Mouse (Mus musculus) thymus, postnatal 10 days (tissue): ENCODE results near the gene Unc5a.

Source experiments
- DNase-seq, 2 experiments: peaks; one replicate each; pipeline ENCODE4 v3.0.0; 2021; ENCODE audit warnings: low spot score in 2 of 2

Unc5a gene

DNA sequence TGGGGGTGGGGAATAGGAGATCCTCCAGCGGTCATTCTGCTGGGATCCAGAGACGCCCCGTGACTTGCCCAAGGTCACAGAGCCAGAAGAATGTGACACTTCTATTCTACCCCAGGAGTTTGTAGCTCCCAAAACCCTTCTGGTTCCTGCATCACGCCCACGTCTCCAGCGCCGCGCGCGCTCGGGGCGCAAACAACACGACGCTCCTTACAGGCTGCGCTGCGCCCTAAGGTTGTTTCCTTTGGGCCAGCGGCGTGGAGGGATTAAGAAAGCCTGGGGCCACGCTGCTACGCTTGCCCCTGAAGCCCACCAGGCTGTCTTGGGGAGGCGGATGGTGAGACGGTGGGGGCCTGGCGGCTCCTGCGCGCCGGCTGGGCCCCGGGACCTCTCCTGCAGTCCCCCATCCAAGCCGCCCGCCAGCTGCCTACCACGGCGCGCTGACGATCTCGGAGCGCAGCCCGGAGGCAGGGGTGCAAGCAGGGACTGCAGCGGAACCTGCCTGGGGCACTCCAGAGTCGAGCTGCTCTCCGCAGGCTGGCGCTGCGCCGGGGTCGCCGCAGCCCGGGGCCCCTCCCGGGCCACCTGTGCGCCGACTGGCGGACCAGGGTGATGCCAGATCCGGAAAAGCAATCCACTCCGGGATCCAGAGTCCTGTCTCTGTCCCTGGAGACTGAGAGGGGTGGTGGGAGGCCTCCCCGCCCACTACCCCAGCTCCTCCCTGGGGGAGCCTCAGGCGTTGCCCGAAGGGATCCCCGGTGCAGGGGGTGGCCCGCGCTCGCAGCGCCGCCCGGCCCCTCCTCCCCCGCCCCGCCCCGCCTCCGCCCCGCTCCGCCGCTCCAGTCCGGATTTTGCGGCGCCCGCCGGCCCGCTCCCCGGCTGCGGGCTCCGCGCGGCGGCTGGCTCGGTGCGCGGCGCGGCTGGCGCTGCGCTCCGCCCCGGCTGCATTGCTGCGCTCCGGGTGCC lies at the start of gene Unc5a:
Gene Unc5a (plus strand): TSS at position 881 of the 963 bp plus-strand sequence.
- DNase-seq = peak; percentile 6 to 29

DNA sequence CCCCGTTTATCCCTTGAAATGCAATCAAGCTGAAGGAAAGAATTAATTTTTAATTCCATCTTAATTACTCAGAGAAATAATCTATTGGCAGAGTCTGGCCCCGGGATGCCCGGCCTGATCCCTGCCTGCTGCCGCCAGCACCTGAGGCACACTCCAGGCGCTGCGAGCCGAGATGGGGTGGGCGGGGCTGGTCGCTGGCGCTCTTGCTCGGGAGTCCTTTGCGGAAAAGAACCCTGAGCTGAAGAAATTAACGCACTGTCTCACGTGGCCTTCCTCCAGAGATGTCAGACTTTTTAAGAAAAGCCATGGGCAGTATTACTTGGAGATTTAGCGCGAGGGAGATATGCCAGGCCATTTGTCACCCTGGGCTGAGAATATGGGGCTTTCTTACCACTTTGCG lies 37.2 kb upstream of the Unc5a start:
- no peak for DNase-seq

DNA sequence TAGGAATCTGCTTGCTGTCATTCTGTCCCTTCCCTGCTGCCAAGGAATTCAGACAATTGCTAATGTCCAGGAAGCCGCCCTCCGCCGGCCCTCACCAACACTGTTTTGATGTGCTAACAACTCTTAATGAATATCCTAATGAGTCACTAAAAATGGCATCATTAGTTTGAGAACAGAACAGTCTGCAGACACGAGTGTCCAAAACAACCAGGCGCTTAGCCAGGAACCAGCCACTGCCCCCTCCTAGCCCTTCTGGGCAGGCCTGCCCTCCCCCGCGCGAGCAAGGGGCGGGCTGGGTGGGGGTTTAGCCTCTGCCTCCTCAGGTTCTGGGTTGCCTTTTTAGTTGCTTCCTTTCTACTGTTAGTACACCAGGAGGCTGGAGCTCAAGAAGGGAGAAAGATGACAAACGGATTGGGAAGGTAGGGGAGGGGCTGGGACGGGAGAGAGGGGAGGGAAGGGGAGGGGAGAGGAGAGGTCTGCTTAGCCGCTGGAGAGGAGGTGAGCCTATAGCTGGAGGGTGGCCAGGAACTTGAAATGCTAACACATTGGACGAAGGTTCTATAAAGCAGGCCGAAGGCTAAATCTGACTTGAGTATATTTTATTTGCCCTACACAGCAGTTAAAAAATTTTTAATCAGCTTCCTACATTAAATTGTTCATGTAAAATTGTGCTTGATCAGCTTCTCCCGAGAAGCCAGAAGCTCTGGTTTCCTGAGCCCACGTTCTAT lies 36.2 kb upstream of the Unc5a start:
- DNase-seq = no peak

DNA sequence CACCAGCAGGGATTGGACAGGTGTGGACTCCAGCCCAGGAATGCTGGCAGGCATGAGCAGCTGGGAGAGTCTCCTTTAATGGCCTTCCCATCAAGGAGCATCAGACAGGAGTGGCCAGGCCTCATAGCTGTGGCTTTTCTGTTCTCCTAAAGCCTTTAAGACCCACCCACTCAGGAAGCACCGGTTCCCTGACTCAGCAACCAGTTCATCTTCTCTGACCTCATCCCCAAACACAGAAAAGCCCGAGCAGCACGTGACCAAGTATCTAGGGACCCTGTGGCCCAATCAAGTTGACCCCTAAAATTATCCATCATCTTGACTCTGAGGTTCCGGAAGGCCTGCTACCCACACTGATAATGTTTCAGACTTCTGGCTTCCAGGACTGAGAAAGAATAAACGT lies 32.6 kb upstream of the Unc5a start:
- DNase-seq = no peak

DNA sequence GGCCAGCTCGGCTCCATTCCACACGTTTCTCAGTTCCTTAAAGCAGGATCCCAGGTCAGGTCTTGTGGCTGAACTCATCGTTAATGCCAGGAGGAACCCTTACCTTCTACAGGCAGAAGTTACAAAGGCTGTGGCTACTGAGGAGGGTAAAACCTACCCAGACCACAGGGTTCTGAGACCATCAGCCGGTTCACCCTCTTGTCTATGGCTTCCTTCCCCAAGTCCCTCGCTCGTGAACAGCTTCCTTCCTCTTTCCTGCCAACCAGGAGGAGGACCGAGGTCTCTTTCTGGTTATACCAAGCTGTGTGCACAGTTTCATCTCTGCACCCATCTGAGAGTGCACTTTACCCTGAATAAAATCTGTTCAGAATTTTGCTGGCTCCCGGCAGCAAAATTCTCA lies 30.3 kb upstream of the Unc5a start:
- DNase-seq = no peak

DNA sequence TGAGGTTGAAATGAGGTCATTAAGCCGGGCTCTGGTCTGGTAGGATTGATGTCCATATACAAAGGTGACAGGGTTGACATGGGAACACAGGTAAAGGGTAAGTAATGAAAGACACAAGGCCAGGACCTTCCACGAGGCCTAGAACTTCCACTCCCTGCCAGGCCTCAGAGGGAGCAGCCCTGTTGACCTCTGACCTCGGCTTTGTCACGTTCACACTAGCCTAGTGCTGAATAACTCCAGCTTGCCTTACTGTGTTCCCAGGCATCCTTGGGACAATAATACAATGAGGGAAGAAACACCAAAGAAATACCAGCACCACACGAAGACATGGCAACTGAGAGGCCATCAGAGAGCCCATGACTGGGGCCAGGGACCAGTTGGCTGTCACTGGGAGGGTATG lies 29.5 kb upstream of the Unc5a start:
- DNase-seq = no peak

DNA sequence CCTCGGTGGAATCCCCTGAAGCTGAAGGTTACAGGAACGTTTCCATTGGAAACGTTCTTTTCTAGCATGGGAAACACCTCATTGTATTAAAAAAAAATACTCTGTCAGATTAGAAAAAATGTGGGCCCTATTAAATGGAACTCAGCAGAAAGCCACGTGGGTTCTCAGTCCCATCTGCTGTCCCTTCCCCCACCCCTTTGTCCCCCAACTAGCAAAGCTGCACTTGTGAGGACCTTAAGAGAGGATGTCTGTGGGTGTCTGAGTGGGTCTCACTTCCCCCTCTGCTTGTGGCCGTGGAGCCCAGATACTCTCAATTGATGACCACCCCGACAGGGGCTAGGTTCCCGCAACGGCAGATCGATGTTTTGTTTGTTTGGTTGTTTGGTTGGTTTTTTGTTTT lies 27.5 kb upstream of the Unc5a start:
- DNase-seq = no peak

DNA sequence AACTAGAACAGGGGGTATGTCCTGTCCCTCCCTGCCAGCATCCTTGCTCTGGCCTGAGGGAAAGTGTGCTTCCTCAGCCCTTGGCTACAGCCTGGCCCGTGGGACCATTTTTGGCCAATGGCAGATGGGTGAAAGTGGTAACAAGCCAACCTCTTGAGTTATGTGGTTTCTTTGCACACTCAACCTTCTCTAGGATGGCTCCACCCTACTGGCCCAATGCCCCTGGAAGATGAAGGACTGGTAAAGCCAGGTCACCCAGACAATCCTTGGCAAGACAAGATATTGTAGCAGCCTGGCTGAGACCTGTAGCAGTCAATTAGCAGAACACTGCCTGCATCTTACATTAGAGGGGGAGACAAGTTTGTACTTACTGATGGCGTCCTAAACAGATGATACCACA lies 25.5 kb upstream of the Unc5a start:
- no peak for DNase-seq

DNA sequence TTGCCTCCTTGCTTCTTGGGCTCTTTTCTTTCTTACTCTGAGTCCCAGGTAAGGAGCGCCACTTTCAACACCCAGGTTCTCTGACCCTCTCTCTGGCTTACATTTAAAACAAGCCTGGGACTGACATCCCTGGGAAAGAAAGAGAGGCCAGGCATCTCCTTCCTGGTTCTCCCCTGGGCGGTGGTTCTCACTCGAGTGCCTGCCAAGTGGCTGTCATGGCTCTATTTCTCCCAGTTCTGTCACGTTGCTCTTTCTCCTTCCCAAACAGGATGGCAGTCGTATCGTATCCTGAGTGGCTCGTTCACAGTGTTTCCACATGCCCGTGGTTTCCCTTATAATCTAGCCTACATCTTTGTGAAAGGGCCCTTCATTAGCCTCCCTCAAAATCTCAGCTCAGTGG lies 23.7 kb upstream of the Unc5a start:
- no peak for DNase-seq

DNA sequence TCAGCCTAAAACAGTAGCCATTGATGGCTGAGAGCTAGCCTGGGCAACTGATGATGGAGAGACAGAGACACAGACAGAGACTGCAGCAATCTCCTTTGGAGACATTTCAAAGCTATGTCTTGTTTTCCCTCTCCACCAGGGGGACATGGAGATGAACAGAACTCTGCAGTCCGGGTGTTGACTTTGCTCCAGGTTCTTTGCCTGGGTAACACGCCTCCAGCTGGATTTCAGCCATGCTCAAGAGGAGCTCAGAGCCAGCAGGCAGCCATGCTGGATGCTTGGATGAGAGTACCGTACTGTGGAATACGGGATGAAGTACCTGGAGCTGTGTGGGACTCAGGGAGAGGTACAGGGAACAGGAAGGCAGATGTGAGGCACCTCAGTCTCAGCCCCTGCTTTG lies 22.6 kb upstream of the Unc5a start:
- no peak for DNase-seq

DNA sequence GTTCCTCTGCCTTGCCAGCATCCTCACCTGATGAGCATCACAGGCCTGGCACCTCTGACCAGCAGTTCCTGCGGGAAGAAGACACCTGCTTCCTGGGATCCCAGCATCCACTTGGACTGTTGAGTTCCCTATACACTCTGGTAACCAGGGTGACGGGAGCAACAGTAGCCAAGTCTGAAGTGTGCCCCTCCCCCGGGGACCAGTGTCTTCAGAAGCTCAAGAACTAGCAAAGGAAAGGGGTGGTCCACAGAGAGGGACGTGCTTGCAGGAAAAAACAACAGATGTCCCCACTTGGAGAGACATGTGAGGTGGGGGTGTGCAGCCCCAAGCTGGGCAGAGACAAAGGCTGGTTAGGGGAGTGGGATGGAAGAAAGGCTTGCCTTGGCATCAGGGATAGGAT lies 19.1 kb upstream of the Unc5a start:
- DNase-seq = no peak

DNA sequence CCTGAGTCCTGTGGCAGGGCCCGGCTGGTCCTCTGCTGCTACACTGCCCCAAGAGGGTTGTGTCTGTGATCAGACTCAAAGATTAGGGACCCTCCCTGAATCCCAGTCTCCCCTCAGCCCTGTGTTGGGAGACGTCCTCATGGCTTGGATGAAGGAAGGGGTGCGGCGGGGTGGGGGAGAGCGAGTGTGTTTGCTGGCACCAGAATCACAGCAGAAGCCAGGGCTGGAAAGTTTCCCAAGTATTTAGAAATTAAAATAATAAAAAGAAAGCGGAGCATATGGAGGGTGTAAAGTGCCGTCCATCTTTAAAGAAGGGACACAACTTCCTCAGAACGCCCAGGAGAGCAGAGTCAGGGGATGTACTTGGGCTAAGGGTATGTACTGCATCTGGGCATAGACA lies 14.3 kb upstream of the Unc5a start:
- no peak for DNase-seq

DNA sequence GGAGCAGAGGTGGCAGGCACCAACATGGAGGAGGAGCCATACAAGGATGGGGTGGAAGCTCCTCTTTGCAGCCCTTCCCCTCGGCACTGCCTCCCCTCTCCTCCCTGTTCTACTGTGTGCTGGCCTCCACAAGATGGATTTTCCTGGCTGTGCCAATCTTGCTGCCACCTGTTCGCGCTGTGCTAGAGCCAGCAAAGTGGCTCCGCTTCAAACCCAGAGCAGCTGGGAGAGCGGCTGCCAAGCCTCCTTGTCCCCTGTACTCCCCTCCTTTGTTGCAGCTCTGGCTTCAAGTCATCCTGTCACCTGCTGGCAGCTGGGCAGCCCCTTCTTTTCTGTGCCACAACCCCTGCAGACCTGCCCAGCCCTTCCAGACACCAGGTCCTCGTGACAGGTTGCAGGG lies 13.0 kb upstream of the Unc5a start:
- DNase-seq = no peak

DNA sequence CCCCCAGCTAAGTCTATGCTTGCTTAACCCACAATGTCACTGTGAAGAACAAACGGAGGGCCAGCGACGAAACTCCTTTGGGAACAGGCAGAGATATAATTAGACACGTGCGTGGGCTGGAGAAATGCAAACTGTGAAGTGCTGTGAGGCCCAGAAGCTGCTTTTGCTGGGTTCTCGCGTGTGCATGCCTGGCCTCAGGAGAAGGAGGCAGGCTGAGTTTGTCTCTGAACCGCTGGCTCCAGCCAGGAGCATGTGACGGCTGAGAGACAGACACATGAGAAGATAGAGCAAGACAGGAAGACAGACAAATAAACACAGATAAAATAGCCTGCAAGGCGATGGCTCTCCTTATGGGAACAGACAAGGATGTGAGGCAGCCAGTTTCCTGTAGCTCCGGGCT lies 11.3 kb upstream of the Unc5a start:
- DNase-seq = no peak

DNA sequence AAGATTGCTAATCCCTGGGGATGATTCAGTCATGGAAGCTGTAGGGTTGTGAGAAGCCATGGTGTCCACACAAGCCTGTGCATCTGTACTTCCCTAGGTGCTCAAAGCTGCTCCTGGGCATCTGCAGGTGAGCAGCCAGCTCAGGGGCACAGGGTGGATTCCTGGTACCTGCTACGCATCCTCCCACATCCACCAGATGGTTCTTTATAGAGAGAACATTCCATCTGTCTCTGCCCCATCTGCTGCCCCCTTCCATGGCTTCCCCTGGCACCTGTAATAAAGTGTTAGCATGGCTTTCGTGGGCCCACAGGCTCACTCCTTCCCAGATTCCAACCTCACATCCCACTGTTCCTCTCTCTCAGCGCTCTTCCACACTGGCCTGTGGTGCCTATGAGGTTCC lies 10.7 kb upstream of the Unc5a start:
- no peak for DNase-seq

DNA sequence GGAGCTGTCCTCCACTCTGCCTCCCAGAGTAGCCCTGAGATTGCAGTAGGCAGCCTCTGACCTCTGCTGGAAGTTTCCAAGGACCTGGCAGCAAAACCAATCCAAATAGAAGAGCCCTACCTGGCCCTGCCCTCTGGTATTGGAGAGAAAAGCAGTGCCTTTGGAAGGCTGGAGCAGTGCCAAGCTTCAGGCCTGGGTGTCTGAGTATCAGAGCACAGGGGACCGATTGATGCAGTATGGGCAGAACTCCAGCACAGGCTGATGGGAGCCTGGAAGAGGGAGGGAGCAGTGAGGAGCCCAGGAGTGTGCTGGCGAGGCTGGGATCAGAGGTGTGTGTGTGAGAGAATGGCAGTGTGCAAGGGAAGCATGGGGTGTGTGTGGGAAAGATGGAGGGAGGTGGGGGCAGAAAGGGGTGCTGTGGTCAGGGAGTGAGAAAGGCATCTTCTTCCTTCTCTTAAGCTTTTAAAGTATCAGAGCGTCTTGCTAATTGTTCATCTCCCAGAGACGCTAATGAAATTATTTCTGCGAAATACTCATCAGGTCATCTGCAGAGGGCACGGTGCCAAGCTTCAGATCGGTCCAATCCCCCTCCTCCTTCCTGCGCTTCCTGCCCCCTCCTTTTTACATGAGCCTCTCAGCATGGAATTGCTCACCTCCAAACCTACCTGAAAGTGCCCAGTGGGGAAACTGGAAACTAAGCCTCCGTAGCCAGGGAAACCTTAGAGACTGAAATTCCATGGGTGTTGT lies 4.6 kb upstream of the Unc5a start:
- DNase-seq = no peak

DNA sequence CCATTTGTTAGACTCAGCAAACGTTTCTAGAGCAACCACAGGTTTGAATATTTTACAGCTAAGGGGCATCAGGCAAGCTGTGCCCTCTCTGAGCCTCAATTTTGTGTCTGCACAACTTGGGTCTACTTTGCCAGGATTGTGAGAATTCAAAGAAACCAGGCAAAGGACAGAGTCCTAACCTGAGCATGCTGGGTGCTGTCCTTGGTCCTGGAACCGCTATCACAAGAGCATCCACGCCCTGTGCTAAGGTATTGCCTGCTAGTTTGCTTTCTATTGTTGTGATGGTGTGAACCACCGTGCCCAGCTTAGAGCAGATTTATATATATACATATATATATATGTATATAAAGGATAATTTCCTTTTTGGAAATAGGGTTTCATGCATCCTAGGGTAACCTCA lies 3.9 kb upstream of the Unc5a start:
- peak in 1 of 2 experiments; percentile 18 for DNase-seq

DNA sequence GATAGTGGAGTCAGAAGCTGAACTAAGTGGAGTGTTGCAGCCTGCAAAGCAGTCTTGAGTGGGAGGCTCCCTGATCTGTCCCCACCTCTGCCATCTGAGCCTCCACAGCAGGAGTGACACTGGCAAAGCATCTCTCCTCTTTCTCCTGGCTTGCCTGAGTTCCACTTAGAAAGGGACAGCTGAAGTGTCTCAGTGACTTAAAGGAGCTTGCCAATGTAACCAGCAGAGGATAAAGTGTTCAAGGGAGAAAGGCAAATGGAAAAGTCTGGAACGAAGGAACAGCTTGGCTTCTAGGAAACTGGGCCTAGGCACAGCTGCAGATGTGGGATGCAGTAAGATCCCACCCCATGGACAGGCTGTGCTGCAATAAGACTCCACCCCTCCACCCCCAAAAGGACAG lies 2.8 kb upstream of the Unc5a start:
- no peak for DNase-seq

DNA sequence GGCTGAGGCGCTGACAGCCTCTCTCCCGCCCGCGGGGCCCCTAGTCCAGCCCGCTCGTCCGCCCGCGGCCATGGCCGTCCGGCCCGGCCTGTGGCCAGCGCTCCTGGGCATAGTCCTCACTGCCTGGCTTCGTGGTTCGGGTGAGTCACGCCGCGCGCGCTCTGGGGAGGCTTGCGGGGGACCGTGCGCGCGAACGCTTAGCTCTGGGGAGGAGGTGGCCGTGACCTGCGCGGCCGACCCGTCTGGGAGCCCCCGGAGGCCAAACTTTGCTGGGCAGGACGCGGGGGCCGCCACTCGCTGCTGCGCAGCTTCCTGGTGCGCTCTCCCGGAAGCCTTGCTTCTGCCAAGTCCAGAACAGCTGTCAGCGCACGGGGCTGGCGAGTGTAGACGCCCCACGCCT lies 381 bp downstream of the Unc5a start:
- DNase-seq = peak in 1 of 2 experiments; percentile 8

DNA sequence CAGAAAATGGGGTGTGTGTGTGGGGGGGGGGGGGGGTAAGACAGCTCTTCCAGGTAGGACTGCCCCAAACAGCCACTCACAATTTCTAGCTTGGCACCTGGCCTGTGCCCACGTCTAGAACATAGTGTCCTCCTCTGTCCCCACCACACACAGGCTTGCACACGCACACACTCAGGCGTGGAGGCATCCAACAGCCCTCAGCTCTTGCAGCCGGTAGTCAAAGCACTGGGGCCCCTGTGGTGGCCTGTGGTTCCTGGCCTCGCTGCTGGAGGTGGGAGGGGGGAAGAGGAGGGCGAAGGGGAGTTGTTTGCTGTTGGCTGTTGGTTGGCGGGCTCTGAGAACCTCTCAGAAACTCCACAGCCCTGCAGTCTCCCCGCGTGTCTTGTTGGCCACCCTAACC lies 920 bp downstream of the Unc5a start:
- no peak for DNase-seq

DNA sequence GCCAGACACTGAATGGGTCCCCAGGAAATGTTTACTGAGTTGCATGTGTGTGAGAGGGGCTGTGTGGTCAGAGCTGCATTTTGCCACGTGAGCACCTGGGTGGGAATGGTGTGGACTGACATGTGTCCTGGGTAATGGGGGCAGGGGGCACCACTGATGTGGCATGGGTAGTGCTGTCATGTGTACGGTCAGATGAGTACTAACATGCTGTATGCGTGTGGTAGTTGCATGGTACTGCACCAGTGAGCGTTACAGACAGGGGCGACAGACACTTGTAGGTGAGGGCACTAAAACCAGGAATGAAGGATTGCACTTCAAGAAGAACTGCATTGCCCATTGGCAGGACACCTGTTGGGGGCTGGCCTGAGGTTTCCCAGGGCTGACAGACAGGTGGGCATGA lies 2.0 kb downstream of the Unc5a start:
- DNase-seq = no peak

DNA sequence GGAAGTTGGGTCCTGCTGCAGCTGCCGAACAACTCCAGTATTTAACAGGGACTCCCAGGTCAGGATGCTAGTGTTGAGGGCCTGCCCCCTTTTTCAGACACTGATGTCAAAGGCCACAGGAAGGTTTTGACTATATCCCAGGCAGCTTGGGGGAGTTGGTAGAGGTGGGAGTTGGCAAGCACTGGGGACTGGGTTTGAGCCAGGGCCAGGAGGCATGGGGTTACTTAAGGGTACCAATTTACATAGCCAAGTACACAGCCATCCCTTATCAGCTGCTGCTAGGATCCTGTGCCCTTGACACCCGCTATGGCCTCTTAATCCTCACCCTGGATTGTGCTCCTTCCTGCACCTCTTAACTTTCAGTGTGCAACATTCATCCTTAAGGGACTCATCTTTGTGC lies 5.5 kb downstream of the Unc5a start:
- DNase-seq = no peak
